ENCODE assay signal across 9 mouse cellular contexts in genomic region chr10:94312007-94312715, GRCm38 (mm10). TPM values are rescaled to one million over a fixed set of nuclear protein-coding genes. Genes with fewer than 3 reads are reported as not detected.
DNase-seq lines count a peak whose midpoint lies in the region; ATAC-seq and TF ChIP-seq lines count a peak whose summit lies in the region.
"Had no signal": no experiment of that assay in that cellular context is flagged by ENCODE, and none has a peak within 500 bp of the region (broad histone marks: within the 10 kb centered on the region; RNA-seq: fewer than 3 reads in every experiment).

No protein-coding gene starts in this region.

- peak overlapping the region; percentile 22 for H3K9ac ChIP-seq in ES-Bruce4 (ENCODE audit: low read depth, poor library complexity, severe bottlenecking)
- H3K9ac ChIP-seq in embryonic facial prominence, embryonic 12.5 days = peak overlapping the region; percentile 16
- H3K9ac ChIP-seq in limb, embryonic 15.5 days = 0 out of 2 replicates have a peak overlapping the region, but pooled peaks have one; percentile 10
- H3K9ac ChIP-seq in midbrain, embryonic 16.5 days (ENCODE audit: low read depth, low read length) = peak overlapping the region; percentile 65

- 2% methylated on average over 45 of the region's 45 CpGs for WGBS in embryonic facial prominence, embryonic 12.5 days
- 1% methylated on average over 42 of the region's 45 CpGs for WGBS in limb, embryonic 15.5 days
- WGBS in midbrain, embryonic 16.5 days = 0% methylated on average over 43 of the region's 45 CpGs

- H3K27ac ChIP-seq in ES-Bruce4 (ENCODE audit: insufficient read depth, low read length) = no peak overlapping the region
- no peak overlapping the region for H3K27ac ChIP-seq in embryonic facial prominence, embryonic 12.5 days
- no peak overlapping the region for H3K27ac ChIP-seq in limb, embryonic 15.5 days
- peak overlapping the region; percentile 3; the same call in 1 of the 2 replicates for H3K27ac ChIP-seq in midbrain, embryonic 16.5 days (ENCODE audit: low read length)

- no peaks in the 10 kb centered on the region for H3K36me3 ChIP-seq in ES-Bruce4 (ENCODE audit: control insufficient read depth, insufficient read depth, low read length, poor library complexity, severe bottlenecking)
- no peaks in the 10 kb centered on the region for H3K36me3 ChIP-seq in embryonic facial prominence, embryonic 12.5 days
- no peaks in the 10 kb centered on the region for H3K36me3 ChIP-seq in limb, embryonic 15.5 days
- no peaks in the 10 kb centered on the region for H3K36me3 ChIP-seq in midbrain, embryonic 16.5 days (ENCODE audit: control insufficient read depth, insufficient read depth, low read length)

- intact Hi-C loops in heart, postnatal 36 days (cut with DNase I) = no loop called here

- H3K9me3 ChIP-seq in ES-Bruce4 (replicated peaks; ENCODE audit: control insufficient read depth, insufficient read depth, low read length, poor library complexity, severe bottlenecking) = no peaks in the 10 kb centered on the region
- H3K9me3 ChIP-seq in embryonic facial prominence, embryonic 12.5 days = no peaks in the 10 kb centered on the region
- H3K9me3 ChIP-seq in limb, embryonic 15.5 days = no peaks in the 10 kb centered on the region
- peaks cover 4% of the 10 kb centered on the region; the same call in 1 of the 2 replicates for H3K9me3 ChIP-seq in midbrain, embryonic 16.5 days (replicated peaks; ENCODE audit: control insufficient read depth, low read length, poor library complexity, severe bottlenecking)

- no peak for TF ChIP-seq CTCF in ES-Bruce4 (IDR thresholded peaks at IDR 0.05; ENCODE audit: low read depth, low read length)

- H3K4me3 ChIP-seq in ES-Bruce4 (ENCODE audit: low read depth, low read length) = peak overlapping the region; percentile 59
- peak overlapping the region; percentile 50 for H3K4me3 ChIP-seq in embryonic facial prominence, embryonic 12.5 days
- H3K4me3 ChIP-seq in limb, embryonic 15.5 days = peak overlapping the region; percentile 46
- peak overlapping the region; percentile 43 for H3K4me3 ChIP-seq in midbrain, embryonic 16.5 days (ENCODE audit: low read depth, low read length)

- ATAC-seq in cerebellum, adult (ENCODE audit: insufficient number of reproducible peaks, low FRiP score, low TSS enrichment) = peak; percentile 72
- ATAC-seq in embryonic facial prominence, embryonic 12.5 days (ENCODE audit: insufficient number of reproducible peaks, insufficient read depth, low FRiP score, low TSS enrichment) = peak; percentile 69
- 0 out of 2 replicates have a peak, but pooled peaks have one; percentile 30 for ATAC-seq in limb, embryonic 15.5 days (ENCODE audit: insufficient number of reproducible peaks, low FRiP score, low TSS enrichment, low read depth)
- peak; percentile 75 for ATAC-seq in midbrain, embryonic 16.5 days

- TF ChIP-seq POLR2A in ES-Bruce4 (IDR thresholded peaks at IDR 0.05; ENCODE audit: insufficient read depth, low read length) = no peak

- no peak for TF ChIP-seq EP300 in ES-Bruce4 (IDR thresholded peaks at IDR 0.05; ENCODE audit: insufficient read depth, low read depth, low read length)

- no peaks in the 10 kb centered on the region; the same call in 1 of the 2 replicates for H3K27me3 ChIP-seq in ES-Bruce4 (ENCODE audit: control insufficient read depth, insufficient read depth, low read length, poor library complexity, severe bottlenecking)
- peaks cover 29% of the 10 kb centered on the region for H3K27me3 ChIP-seq in embryonic facial prominence, embryonic 12.5 days
- H3K27me3 ChIP-seq in limb, embryonic 15.5 days = peaks cover 39% of the 10 kb centered on the region
- H3K27me3 ChIP-seq in midbrain, embryonic 16.5 days (ENCODE audit: control insufficient read depth, insufficient read depth, low read depth, low read length) = no peaks in the 10 kb centered on the region

- peak overlapping the region; percentile 96 for H3K4me2 ChIP-seq in embryonic facial prominence, embryonic 12.5 days (replicated peaks)
- H3K4me2 ChIP-seq in limb, embryonic 15.5 days = peak overlapping the region; percentile 91
- H3K4me2 ChIP-seq in midbrain, embryonic 16.5 days (ENCODE audit: low read length) = peak overlapping the region; percentile 78

- no peak for DNase-seq in cerebellum, adult 11 months
- peak; percentile 21 to 23 for DNase-seq in heart, postnatal 36 days
- DNase-seq in frontal cortex, postnatal 14 days (ENCODE audit: low spot score in 2 of 2) = no peak

- no peaks in the 10 kb centered on the region for H3K4me1 ChIP-seq in ES-Bruce4 (ENCODE audit: control insufficient read depth, insufficient read depth, low read length)
- peaks cover 9% of the 10 kb centered on the region; the same call in 1 of the 2 replicates for H3K4me1 ChIP-seq in embryonic facial prominence, embryonic 12.5 days
- peaks cover 15% of the 10 kb centered on the region for H3K4me1 ChIP-seq in limb, embryonic 15.5 days
- peaks cover 13% of the 10 kb centered on the region for H3K4me1 ChIP-seq in midbrain, embryonic 16.5 days (ENCODE audit: control insufficient read depth, insufficient read depth, low read length)

RNA-seq across cellular contexts. Expression of gene Tmcc3, which starts 0.4 kb away (rescaled TPM):
- polyA plus RNA-seq in ES-Bruce4 (2011; ENCODE audit: insufficient read depth, insufficient read length, low read depth, missing spikeins) = 14.8 and 15.4 TPM in 2 replicates
- 7.2 and 7.3 TPM in 2 replicates for polyA plus RNA-seq in embryonic facial prominence, embryonic 12.5 days (2016; fragmentation: Nextera tagmentation; extraction: Ambion mirVana)
- 10 to 100 TPM; 30.6 to 32.7 TPM for total RNA-seq in heart, postnatal 36 days (2021)
- 17.5 and 20.8 TPM in 2 replicates for polyA plus RNA-seq in limb, embryonic 15.5 days (2015; fragmentation: Nextera tagmentation; extraction: Ambion mirVana)
- polyA plus RNA-seq in midbrain, embryonic 16.5 days (2015; fragmentation: Nextera tagmentation; extraction: Ambion mirVana) = 16.4 and 16.8 TPM in 2 replicates

RNA-seq across cellular contexts. Expression of gene Gm4792, which starts 13.7 kb away (rescaled TPM):
- not detected in 2 replicates for polyA plus RNA-seq in ES-Bruce4 (2011; ENCODE audit: insufficient read depth, insufficient read length, low read depth, missing spikeins)
- polyA plus RNA-seq in embryonic facial prominence, embryonic 12.5 days (2016; fragmentation: Nextera tagmentation; extraction: Ambion mirVana) = not detected in 2 replicates
- not detected for total RNA-seq in heart, postnatal 36 days (2021)
- polyA plus RNA-seq in limb, embryonic 15.5 days (2015; fragmentation: Nextera tagmentation; extraction: Ambion mirVana) = 0.31 TPM in 1 of 2 replicates, not detected in the other
- 0.74 TPM in 1 of 2 replicates, not detected in the other for polyA plus RNA-seq in midbrain, embryonic 16.5 days (2015; fragmentation: Nextera tagmentation; extraction: Ambion mirVana)
- polyA plus RNA-seq: gonadal fat pad, adult 2 months had no signal

Comparison
In these comparisons a context has a peak if more than half of its experiments do, and no peak if none do; other contexts are left out.
1. DNase-seq: peak in heart, postnatal 36 days (2 of 2); none in cerebellum, adult 11 months (single experiment) and frontal cortex, postnatal 14 days (0 of 2).
2. H3K9ac ChIP-seq: peak in every context shown above with its lines; median percentile 65 in midbrain, embryonic 16.5 days; 22 in ES-Bruce4; 16 in embryonic facial prominence, embryonic 12.5 days; 10 in limb, embryonic 15.5 days.
3. Peak in every context shown above with its lines, with median percentiles within 50 percentile points of each other: ATAC-seq, H3K4me3 ChIP-seq and H3K4me2 ChIP-seq.